Mouse (Mus musculus) Patski (cell line): ENCODE results near the gene B4gat1. TPM values are rescaled to one million over a fixed set of nuclear protein-coding genes. Genes with fewer than 3 reads are reported as not detected.

Experiments
- ATAC-seq: fragments of 100-300 bp; one replicate; pipeline ENCODE4 v1.8.0; 2021
- CTCF ChIA-PET: fragments of 350-600 bp; sonication (Branson Sonifier 250); formaldehyde crosslinking; loops from one replicate; lab custom pipeline; 2022; ENCODE audit warnings: inconsistent platforms; lab: Charles Lee
- POLR2A ChIA-PET: fragments of 350-600 bp; sonication (Branson Sonifier 250); formaldehyde crosslinking; loops from one replicate; lab custom pipeline; 2022; ENCODE audit warnings: antibody characterized with exemption, inconsistent platforms; lab: Charles Lee
- DNase-seq: peaks from one replicate; pipeline ENCODE4 v3.0.0-alpha.2; 2011; ENCODE audit warnings: low read depth, low spot score
- H3K27me3 ChIP-seq: fragments of 371-371 bp; one replicate; pipeline ENCODE4 v1.5.1; 2021
- CTCF ChIP-seq: fragments of 100-300 bp; IDR thresholded peaks from one replicate; pipeline ENCODE4 v1.5.1; 2021
- in situ Hi-C: fragments of 300-500 bp; cut with MboI; formaldehyde crosslinking; loops from 3 replicates; pipeline ENCODE4 v1.11.1; 2018; ENCODE audit warnings: low pct_unique_long_range_greater_than_20kb, mixed read lengths
- polyA plus RNA-seq: library from polyadenylated mRNA; unstranded; gene quantifications from one replicate; pipeline ENCODE4 v1.2.3, GENCODE M21; 2021

Gene B4gat1
- polyA plus RNA-seq, 1 experiment from 2014 or later: 82.4 TPM

- in situ Hi-C loops: no loop called here
- no peak for TF ChIP-seq CTCF
- DNase-seq: no peak
- H3K27me3 ChIP-seq: no peaks in the 10 kb centered on the region
- peak; percentile 8 for ATAC-seq
- POLR2A ChIA-PET: interaction anchor here (0.6 kb wide), 1 partner anchor 40 kb away, joined by 4 read pairs; no protein-coding TSS in a partner anchor
- CTCF ChIA-PET: interaction anchor here (0.8 to 1.5 kb wide), 2 partner anchors 11 to 14 kb away, joined by 5 read pairs; no protein-coding TSS in a partner anchor
These were observed 26.5 kb downstream of the B4gat1 start for GRCm38 (mm10) chr19:5065104-5065503.

GRCm38 (mm10) chr19:5067040-5067799 lies 28.6 kb downstream of the B4gat1 start:
- CTCF ChIA-PET: interaction anchor here (1.1 to 1.3 kb wide), 3 partner anchors 11 to 21 kb away, joined by 3 to 6 read pairs (median 3); partner anchors contain the start of gene Yif1a
- POLR2A ChIA-PET: no interaction called here
- no peak for TF ChIP-seq CTCF
- DNase-seq: no peak
- H3K27me3 ChIP-seq: no peaks in the 10 kb centered on the region
- no peak for ATAC-seq
- in situ Hi-C loops: no loop called here

- ATAC-seq: no peak
- no peaks in the 10 kb centered on the region for H3K27me3 ChIP-seq
- ChIA-PET CTCF (interaction anchor here (1.1 to 1.3 kb wide), 3 partner anchors 12 to 20 kb away, joined by 3 to 6 read pairs (median 3); partner anchors contain the start of gene Yif1a), POLR2A (no interaction called here)
- in situ Hi-C loops: no loop called here
- no peak for TF ChIP-seq CTCF
- no peak for DNase-seq
These were observed 29.4 kb downstream of the B4gat1 start, which contains the start of gene Cd248 for GRCm38 (mm10) chr19:5067867-5068569. TSS of gene Cd248 (plus strand) at chr19:5068078.

GRCm38 (mm10) chr19:5068570-5069234 lies 30.1 kb downstream of the B4gat1 start:
- no peak for ATAC-seq
- no peak for DNase-seq
- ChIA-PET POLR2A (no interaction called here), CTCF (interaction anchor here (0.8 to 4.6 kb wide), 2 partner anchors 14 to 18 kb away, joined by 3 to 32 read pairs; no protein-coding TSS in a partner anchor)
- no peak for TF ChIP-seq CTCF
- H3K27me3 ChIP-seq: no peaks in the 10 kb centered on the region
- in situ Hi-C loops: no loop called here

GRCm38 (mm10) chr19:5069486-5069885 lies 30.9 kb downstream of the B4gat1 start:
- no peaks in the 10 kb centered on the region for H3K27me3 ChIP-seq
- CTCF ChIA-PET: interaction anchor here (0.7 to 4.6 kb wide), 3 partner anchors 15 to 25 kb away, joined by 3 to 32 read pairs (median 3); no protein-coding TSS in a partner anchor
- POLR2A ChIA-PET: interaction anchor here (1.3 kb wide), 1 partner anchor 19 kb away, joined by 3 read pairs; the partner anchor contains the start of gene Rin1
- DNase-seq (no peak), ATAC-seq (no peak)
- in situ Hi-C loops: no loop called here
- no peak for TF ChIP-seq CTCF

GRCm38 (mm10) chr19:5069978-5070377 lies 31.4 kb downstream of the B4gat1 start:
- in situ Hi-C loops: loop anchor here (5.0 kb wide), 1 partner anchor 53 kb away; no protein-coding TSS in a partner anchor
- DNase-seq: no peak
- peaks cover 3% of the 10 kb centered on the region for H3K27me3 ChIP-seq
- TF ChIP-seq CTCF: no peak
- ChIA-PET CTCF (interaction anchor here (0.7 to 4.6 kb wide), 2 partner anchors 15 to 24 kb away, joined by 3 to 32 read pairs; no protein-coding TSS in a partner anchor), POLR2A (interaction anchor here (0.7 to 1.3 kb wide), 2 partner anchors 10 to 19 kb away, joined by 3 read pairs; partner anchors contain the start of gene Rin1)
- ATAC-seq: no peak

GRCm38 (mm10) chr19:5071077-5071476 lies 32.5 kb downstream of the B4gat1 start:
- TF ChIP-seq CTCF: no peak
- CTCF ChIA-PET: interaction anchor here (1.4 to 4.6 kb wide), 4 partner anchors 16 to 56 kb away, joined by 4 to 32 read pairs (median 8); partner anchors contain the start of gene Rin1
- H3K27me3 ChIP-seq: peaks cover 3% of the 10 kb centered on the region
- POLR2A ChIA-PET: no interaction called here
- DNase-seq (no peak), ATAC-seq (no peak)
- in situ Hi-C loops: loop anchor here (5.0 kb wide), 1 partner anchor 54 kb away; no protein-coding TSS in a partner anchor

GRCm38 (mm10) chr19:5071545-5072369 lies 33.1 kb downstream of the B4gat1 start:
- in situ Hi-C loops: loop anchor here (5.0 kb wide), 1 partner anchor 54 kb away; no protein-coding TSS in a partner anchor
- no peak for TF ChIP-seq CTCF
- DNase-seq (no peak), ATAC-seq (peak; percentile 58)
- H3K27me3 ChIP-seq: peaks cover 3% of the 10 kb centered on the region
- ChIA-PET POLR2A (interaction anchor here (1.2 kb wide), 1 partner anchor 21 kb away, joined by 4 read pairs; the partner anchor contains the start of gene Rin1), CTCF (interaction anchor here (1.4 to 4.6 kb wide), 4 partner anchors 17 to 57 kb away, joined by 4 to 32 read pairs (median 8); partner anchors contain the start of gene Rin1)
